Comparison of ENCODE assay signal across 15 mouse cellular contexts in genomic region chr8:120622161-120622560, GRCm38 (mm10). TPM values are rescaled to one million over a fixed set of nuclear protein-coding genes. Genes with fewer than 3 reads are reported as not detected.
A peak's percentile ranks its signal among the peaks of the same experiment; 100 is the strongest.
DNase-seq lines count a peak whose midpoint lies in the region; ATAC-seq lines count a peak whose summit lies in the region.
"Had no signal": no experiment of that assay in that cellular context is flagged by ENCODE, and none has a peak within 500 bp of the region (broad histone marks: within the 10 kb centered on the region; RNA-seq: fewer than 3 reads in every experiment).

No protein-coding gene starts in this region.

- H3K36me3 ChIP-seq in forebrain, embryonic 13.5 days (ENCODE audit: poor library complexity, severe bottlenecking) = no peaks in the 10 kb centered on the region
- H3K36me3 ChIP-seq in forebrain, embryonic 15.5 days = no peaks in the 10 kb centered on the region
- no peaks in the 10 kb centered on the region for H3K36me3 ChIP-seq in hindbrain, embryonic 10.5 days
- no peaks in the 10 kb centered on the region for H3K36me3 ChIP-seq in hindbrain, embryonic 16.5 days (ENCODE audit: control insufficient read depth, insufficient read depth, low read length)
- H3K36me3 ChIP-seq in liver, embryonic 16.5 days (ENCODE audit: control insufficient read depth, insufficient read depth) = no peaks in the 10 kb centered on the region

- 0 out of 2 replicates have a peak overlapping the region, but pooled peaks have one; percentile 12 for H3K9ac ChIP-seq in forebrain, embryonic 13.5 days
- H3K9ac ChIP-seq in forebrain, embryonic 15.5 days (replicated peaks) = no peak overlapping the region
- H3K9ac ChIP-seq in hindbrain, embryonic 16.5 days (ENCODE audit: low read depth, low read length) = no peak overlapping the region
- H3K9ac ChIP-seq in liver, embryonic 16.5 days (ENCODE audit: low read depth, low read length) = no peak overlapping the region

- no peak for DNase-seq in hindbrain, embryonic 10.5 days (ENCODE audit: low spot score)
- peak; percentile 59 for DNase-seq in ES-CJ7 (ENCODE audit: low read depth, low spot score)
- DNase-seq in frontal cortex, postnatal 10 days (ENCODE audit: low spot score in 2 of 2) = no peak
- no peak for DNase-seq in lung, adult 18-20 months
- DNase-seq: cerebellum, postnatal 10 days; heart, postnatal 14 days; kidney, adult 18-20 months; kidney, postnatal 10 days; lung, adult 2 months; lung, postnatal 36 days had no signal

- H3K27ac ChIP-seq in forebrain, embryonic 13.5 days = no peak overlapping the region
- no peak overlapping the region for H3K27ac ChIP-seq in forebrain, embryonic 15.5 days (replicated peaks)
- peak overlapping the region; percentile 78 for H3K27ac ChIP-seq in hindbrain, embryonic 10.5 days
- no peak overlapping the region for H3K27ac ChIP-seq in hindbrain, embryonic 16.5 days (ENCODE audit: low read depth, low read length)
- no peak overlapping the region for H3K27ac ChIP-seq in liver, embryonic 16.5 days (ENCODE audit: low read length)
- H3K27ac ChIP-seq: left cerebral cortex, adult 2 months had no signal

- peaks cover 23% of the 10 kb centered on the region for H3K4me1 ChIP-seq in forebrain, embryonic 13.5 days
- peaks cover 18% of the 10 kb centered on the region for H3K4me1 ChIP-seq in forebrain, embryonic 15.5 days
- H3K4me1 ChIP-seq in hindbrain, embryonic 10.5 days (replicated peaks) = peaks cover 55% of the 10 kb centered on the region
- peaks cover 9% of the 10 kb centered on the region for H3K4me1 ChIP-seq in hindbrain, embryonic 16.5 days (ENCODE audit: control insufficient read depth, insufficient read depth, low read depth, low read length)
- peaks cover 16% of the 10 kb centered on the region for H3K4me1 ChIP-seq in liver, embryonic 16.5 days (ENCODE audit: control insufficient read depth, low read depth, low read length)

- no peak overlapping the region for H3K4me2 ChIP-seq in forebrain, embryonic 13.5 days
- H3K4me2 ChIP-seq in forebrain, embryonic 15.5 days (replicated peaks) = no peak overlapping the region
- H3K4me2 ChIP-seq in hindbrain, embryonic 16.5 days (ENCODE audit: low read length) = no peak overlapping the region
- no peak overlapping the region for H3K4me2 ChIP-seq in liver, embryonic 16.5 days (ENCODE audit: low read depth, low read length)

- no peak overlapping the region for H3K4me3 ChIP-seq in forebrain, embryonic 13.5 days
- no peak overlapping the region for H3K4me3 ChIP-seq in forebrain, embryonic 15.5 days
- H3K4me3 ChIP-seq in hindbrain, embryonic 10.5 days = no peak overlapping the region
- no peak overlapping the region for H3K4me3 ChIP-seq in hindbrain, embryonic 16.5 days (ENCODE audit: low read length)
- H3K4me3 ChIP-seq in liver, embryonic 16.5 days (ENCODE audit: low read depth, low read length) = no peak overlapping the region
- H3K4me3 ChIP-seq: left cerebral cortex, adult 2 months had no signal

- ATAC-seq in forebrain, embryonic 13.5 days = no peak
- no peak for ATAC-seq in forebrain, embryonic 15.5 days (replicated peaks)
- no peak for ATAC-seq in hindbrain, embryonic 16.5 days
- 0 out of 2 replicates have a peak, but pooled peaks have one; percentile 18 for ATAC-seq in liver, embryonic 16.5 days (ENCODE audit: low read depth)

- WGBS in forebrain, embryonic 13.5 days = 64% methylated on average over 14 of the region's 14 CpGs
- WGBS in forebrain, embryonic 15.5 days = 72% methylated on average over 14 of the region's 14 CpGs
- 76% methylated on average over 14 of the region's 14 CpGs for WGBS in hindbrain, embryonic 10.5 days
- 78% methylated on average over 14 of the region's 14 CpGs for WGBS in hindbrain, embryonic 16.5 days
- 64% methylated on average over 14 of the region's 14 CpGs for WGBS in liver, embryonic 16.5 days (ENCODE audit: insufficient replicate concordance)

- no peaks in the 10 kb centered on the region for H3K9me3 ChIP-seq in forebrain, embryonic 13.5 days (replicated peaks)
- H3K9me3 ChIP-seq in forebrain, embryonic 15.5 days = no peaks in the 10 kb centered on the region
- H3K9me3 ChIP-seq in hindbrain, embryonic 10.5 days = no peaks in the 10 kb centered on the region
- H3K9me3 ChIP-seq in hindbrain, embryonic 16.5 days (ENCODE audit: control insufficient read depth, low read length) = no peaks in the 10 kb centered on the region
- H3K9me3 ChIP-seq in liver, embryonic 16.5 days (replicated peaks; ENCODE audit: control insufficient read depth, low read length) = no peaks in the 10 kb centered on the region

- H3K27me3 ChIP-seq in forebrain, embryonic 13.5 days = no peaks in the 10 kb centered on the region
- H3K27me3 ChIP-seq in forebrain, embryonic 15.5 days = no peaks in the 10 kb centered on the region
- H3K27me3 ChIP-seq in hindbrain, embryonic 10.5 days (ENCODE audit: insufficient read depth, poor library complexity, severe bottlenecking) = no peaks in the 10 kb centered on the region
- H3K27me3 ChIP-seq in hindbrain, embryonic 16.5 days (replicated peaks; ENCODE audit: control insufficient read depth, insufficient read depth, low read length) = no peaks in the 10 kb centered on the region
- no peaks in the 10 kb centered on the region for H3K27me3 ChIP-seq in liver, embryonic 16.5 days (ENCODE audit: control insufficient read depth, insufficient read depth, low read depth, low read length)

RNA-seq across cellular contexts. Expression of gene 1190005I06Rik, which starts 25.3 kb away (rescaled TPM):
- polyA plus RNA-seq in forebrain, embryonic 13.5 days (2015; fragmentation: Nextera tagmentation; extraction: Ambion mirVana) = 3.7 and 4.5 TPM in 2 replicates
- polyA plus RNA-seq in forebrain, embryonic 15.5 days (2015; fragmentation: Nextera tagmentation; extraction: Ambion mirVana) = 8.3 and 11.3 TPM in 2 replicates
- polyA plus RNA-seq in hindbrain, embryonic 10.5 days (2016; fragmentation: Nextera tagmentation; extraction: Ambion mirVana) = 2.8 and 4.7 TPM in 2 replicates
- 18.3 and 20.5 TPM in 2 replicates for polyA plus RNA-seq in hindbrain, embryonic 16.5 days (2015; fragmentation: Nextera tagmentation; extraction: Ambion mirVana)
- polyA plus RNA-seq in liver, embryonic 16.5 days (2015; fragmentation: Nextera tagmentation; extraction: Ambion mirVana) = 1.4 and 1.7 TPM in 2 replicates

RNA-seq across cellular contexts. Expression of gene Gins2, which starts 33.1 kb away (rescaled TPM):
- polyA plus RNA-seq in forebrain, embryonic 13.5 days (2015; fragmentation: Nextera tagmentation; extraction: Ambion mirVana) = 66.9 and 79.8 TPM in 2 replicates
- 27.1 and 34.2 TPM in 2 replicates for polyA plus RNA-seq in forebrain, embryonic 15.5 days (2015; fragmentation: Nextera tagmentation; extraction: Ambion mirVana)
- polyA plus RNA-seq in hindbrain, embryonic 10.5 days (2016; fragmentation: Nextera tagmentation; extraction: Ambion mirVana) = 138 and 165 TPM in 2 replicates
- polyA plus RNA-seq in hindbrain, embryonic 16.5 days (2015; fragmentation: Nextera tagmentation; extraction: Ambion mirVana) = 20.6 and 22.0 TPM in 2 replicates
- 40.6 and 43.3 TPM in 2 replicates for polyA plus RNA-seq in liver, embryonic 16.5 days (2015; fragmentation: Nextera tagmentation; extraction: Ambion mirVana)

RNA-seq across cellular contexts. Expression of gene Gm27021, which starts 45.7 kb away (rescaled TPM):
- polyA plus RNA-seq in forebrain, embryonic 13.5 days (2015; fragmentation: Nextera tagmentation; extraction: Ambion mirVana) = 3.9 and 4.4 TPM in 2 replicates
- 6.6 and 7.3 TPM in 2 replicates for polyA plus RNA-seq in forebrain, embryonic 15.5 days (2015; fragmentation: Nextera tagmentation; extraction: Ambion mirVana)
- polyA plus RNA-seq in hindbrain, embryonic 10.5 days (2016; fragmentation: Nextera tagmentation; extraction: Ambion mirVana) = 3.2 and 4.0 TPM in 2 replicates
- 6.5 and 7.9 TPM in 2 replicates for polyA plus RNA-seq in hindbrain, embryonic 16.5 days (2015; fragmentation: Nextera tagmentation; extraction: Ambion mirVana)
- 0.15 and 0.23 TPM in 2 replicates for polyA plus RNA-seq in liver, embryonic 16.5 days (2015; fragmentation: Nextera tagmentation; extraction: Ambion mirVana)

RNA-seq across cellular contexts. Expression of gene Cox4i1, which starts 45.9 kb away (rescaled TPM):
- 996 and 1,069 TPM in 2 replicates for polyA plus RNA-seq in forebrain, embryonic 13.5 days (2015; fragmentation: Nextera tagmentation; extraction: Ambion mirVana)
- polyA plus RNA-seq in forebrain, embryonic 15.5 days (2015; fragmentation: Nextera tagmentation; extraction: Ambion mirVana) = 971 and 990 TPM in 2 replicates
- polyA plus RNA-seq in hindbrain, embryonic 10.5 days (2016; fragmentation: Nextera tagmentation; extraction: Ambion mirVana) = 921 and 1,059 TPM in 2 replicates
- 1,225 and 1,379 TPM in 2 replicates for polyA plus RNA-seq in hindbrain, embryonic 16.5 days (2015; fragmentation: Nextera tagmentation; extraction: Ambion mirVana)
- polyA plus RNA-seq in liver, embryonic 16.5 days (2015; fragmentation: Nextera tagmentation; extraction: Ambion mirVana) = 638 and 672 TPM in 2 replicates

RNA-seq across cellular contexts. Expression of gene Emc8, which starts 46.2 kb away (rescaled TPM):
- 221 and 234 TPM in 2 replicates for polyA plus RNA-seq in forebrain, embryonic 13.5 days (2015; fragmentation: Nextera tagmentation; extraction: Ambion mirVana)
- polyA plus RNA-seq in forebrain, embryonic 15.5 days (2015; fragmentation: Nextera tagmentation; extraction: Ambion mirVana) = 168 and 178 TPM in 2 replicates
- polyA plus RNA-seq in hindbrain, embryonic 10.5 days (2016; fragmentation: Nextera tagmentation; extraction: Ambion mirVana) = 312 and 362 TPM in 2 replicates
- 118 and 124 TPM in 2 replicates for polyA plus RNA-seq in hindbrain, embryonic 16.5 days (2015; fragmentation: Nextera tagmentation; extraction: Ambion mirVana)
- polyA plus RNA-seq in liver, embryonic 16.5 days (2015; fragmentation: Nextera tagmentation; extraction: Ambion mirVana) = 83.1 and 93.1 TPM in 2 replicates
